Comparison of ENCODE assay signal across 39 mouse cellular contexts in genomic region chr16:23113903-23114302, GRCm38 (mm10). TPM values are rescaled to one million over a fixed set of nuclear protein-coding genes. Genes with fewer than 3 reads are reported as not detected.
DNase-seq lines count a peak whose midpoint lies in the region; ATAC-seq and TF ChIP-seq lines count a peak whose summit lies in the region.
"Had no signal": no experiment of that assay in that cellular context is flagged by ENCODE, and none has a peak within 500 bp of the region (broad histone marks: within the 10 kb centered on the region; RNA-seq: fewer than 3 reads in every experiment).

No protein-coding gene starts in this region.

- peak; percentile 31; the same call in 1 of the 2 replicates for ATAC-seq in intestine, embryonic 15.5 days
- no peak for ATAC-seq in intestine, postnatal 0 days
- ATAC-seq in stomach, embryonic 15.5 days (ENCODE audit: insufficient read depth, low FRiP score, low read depth), result peak; percentile 21; the same call in 1 of the 2 replicates
- no peak for ATAC-seq in stomach, postnatal 0 days (ENCODE audit: low FRiP score, low TSS enrichment)
- ATAC-seq in liver, embryonic 14.5 days (ENCODE audit: insufficient read depth), result peak; percentile 36; the same call in 1 of the 2 replicates
- ATAC-seq: CD4-positive, CD25-positive, alpha-beta regulatory T cell, adult 4 months; hindbrain, embryonic 16.5 days had no signal

- no peaks in the 10 kb centered on the region for H3K27me3 ChIP-seq in intestine, embryonic 15.5 days (replicated peaks)
- no peaks in the 10 kb centered on the region for H3K27me3 ChIP-seq in intestine, postnatal 0 days (replicated peaks; ENCODE audit: control insufficient read depth, insufficient read depth, low read length)
- H3K27me3 ChIP-seq in stomach, embryonic 15.5 days (replicated peaks), result no peaks in the 10 kb centered on the region
- no peaks in the 10 kb centered on the region for H3K27me3 ChIP-seq in stomach, postnatal 0 days (ENCODE audit: control insufficient read depth, insufficient read depth, low read length)
- no peaks in the 10 kb centered on the region for H3K27me3 ChIP-seq in liver, embryonic 14.5 days (ENCODE audit: control insufficient read depth, insufficient read depth, low read length)
- H3K27me3 ChIP-seq: embryonic facial prominence, embryonic 15.5 days; forebrain, embryonic 12.5 days; heart, embryonic 15.5 days; limb, embryonic 13.5 days; midbrain, embryonic 12.5 days; neural tube, embryonic 15.5 days had no signal

- H3K9ac ChIP-seq in intestine, embryonic 15.5 days, result no peak overlapping the region
- H3K9ac ChIP-seq in intestine, postnatal 0 days (ENCODE audit: low read depth, low read length), result no peak overlapping the region
- no peak overlapping the region for H3K9ac ChIP-seq in stomach, embryonic 15.5 days
- no peak overlapping the region for H3K9ac ChIP-seq in stomach, postnatal 0 days (ENCODE audit: low read length)
- no peak overlapping the region for H3K9ac ChIP-seq in liver, embryonic 14.5 days (replicated peaks)
- H3K9ac ChIP-seq: embryonic facial prominence, embryonic 15.5 days; forebrain, embryonic 12.5 days; forebrain, postnatal 0 days; heart, embryonic 15.5 days; limb, embryonic 13.5 days; midbrain, embryonic 12.5 days; neural tube, embryonic 15.5 days had no signal

- TF ChIP-seq EP300 in stomach, postnatal 0 days (optimal IDR thresholded peaks at IDR 0.05), result no peak
- TF ChIP-seq EP300 in liver, embryonic 14.5 days (IDR thresholded peaks at IDR 0.05; ENCODE audit: low read depth), result no peak

- H3K4me3 ChIP-seq in intestine, embryonic 15.5 days (replicated peaks), result no peak overlapping the region
- no peak overlapping the region for H3K4me3 ChIP-seq in intestine, postnatal 0 days (ENCODE audit: low read depth, low read length)
- no peak overlapping the region for H3K4me3 ChIP-seq in stomach, embryonic 15.5 days (replicated peaks)
- no peak overlapping the region for H3K4me3 ChIP-seq in stomach, postnatal 0 days (ENCODE audit: low read depth, low read length)
- no peak overlapping the region for H3K4me3 ChIP-seq in liver, embryonic 14.5 days (ENCODE audit: insufficient read depth in 1 of 2, low read depth in 2 of 2, low read length in 2 of 2)
- H3K4me3 ChIP-seq: embryonic facial prominence, embryonic 15.5 days; forebrain, embryonic 12.5 days; heart, embryonic 10.5 days; heart, embryonic 15.5 days; limb, embryonic 13.5 days; midbrain, embryonic 12.5 days; neural tube, embryonic 15.5 days had no signal

- peaks cover 20% of the 10 kb centered on the region for H3K36me3 ChIP-seq in intestine, embryonic 15.5 days
- peaks cover 65% of the 10 kb centered on the region for H3K36me3 ChIP-seq in intestine, postnatal 0 days (ENCODE audit: control insufficient read depth, insufficient read depth)
- peaks cover 36% of the 10 kb centered on the region for H3K36me3 ChIP-seq in stomach, embryonic 15.5 days
- peaks cover 17% of the 10 kb centered on the region for H3K36me3 ChIP-seq in stomach, postnatal 0 days (ENCODE audit: control insufficient read depth, insufficient read depth, low read length)
- H3K36me3 ChIP-seq in liver, embryonic 14.5 days (replicated peaks; ENCODE audit: control insufficient read depth, insufficient read depth, low read depth), result peaks cover 86% of the 10 kb centered on the region

- no peak overlapping the region for H3K4me2 ChIP-seq in intestine, embryonic 15.5 days (replicated peaks)
- H3K4me2 ChIP-seq in intestine, postnatal 0 days (replicated peaks; ENCODE audit: low read depth), result no peak overlapping the region
- H3K4me2 ChIP-seq in stomach, embryonic 15.5 days, result no peak overlapping the region
- no peak overlapping the region for H3K4me2 ChIP-seq in stomach, postnatal 0 days (replicated peaks; ENCODE audit: low read depth)
- H3K4me2 ChIP-seq in liver, embryonic 14.5 days (ENCODE audit: low read depth), result no peak overlapping the region
- H3K4me2 ChIP-seq: embryonic facial prominence, embryonic 15.5 days; forebrain, embryonic 12.5 days; heart, embryonic 15.5 days; limb, embryonic 13.5 days; midbrain, embryonic 12.5 days; neural tube, embryonic 15.5 days had no signal

- no peak for TF ChIP-seq CTCF in intestine, postnatal 0 days (IDR thresholded peaks at IDR 0.05; ENCODE audit: low read depth)
- TF ChIP-seq CTCF in stomach, postnatal 0 days (IDR thresholded peaks at IDR 0.05; ENCODE audit: low read depth), result no peak
- TF ChIP-seq CTCF in liver, embryonic 14.5 days (IDR thresholded peaks at IDR 0.05; ENCODE audit: low read depth), result no peak

- H3K4me1 ChIP-seq in intestine, embryonic 15.5 days (replicated peaks), result peaks cover 8% of the 10 kb centered on the region; the same call in 1 of the 2 replicates
- no peaks in the 10 kb centered on the region for H3K4me1 ChIP-seq in intestine, postnatal 0 days (replicated peaks; ENCODE audit: control insufficient read depth, insufficient read depth, low read length)
- peaks cover 5% of the 10 kb centered on the region; the same call in 1 of the 2 replicates for H3K4me1 ChIP-seq in stomach, embryonic 15.5 days
- H3K4me1 ChIP-seq in stomach, postnatal 0 days (replicated peaks; ENCODE audit: control insufficient read depth, insufficient read depth), result no peaks in the 10 kb centered on the region
- H3K4me1 ChIP-seq in liver, embryonic 14.5 days (replicated peaks; ENCODE audit: control insufficient read depth in 2 of 2, insufficient read depth in 2 of 2, low read length in 1 of 2), result peaks cover 0 to 2% of the 10 kb centered on the region in 2 experiments; a peak in 2 of 4 replicates

- no peaks in the 10 kb centered on the region for H3K9me3 ChIP-seq in intestine, embryonic 15.5 days
- H3K9me3 ChIP-seq in intestine, postnatal 0 days (ENCODE audit: control insufficient read depth), result no peaks in the 10 kb centered on the region
- no peaks in the 10 kb centered on the region for H3K9me3 ChIP-seq in stomach, embryonic 15.5 days
- H3K9me3 ChIP-seq in stomach, postnatal 0 days (ENCODE audit: control insufficient read depth, low read length), result no peaks in the 10 kb centered on the region
- no peaks in the 10 kb centered on the region for H3K9me3 ChIP-seq in liver, embryonic 14.5 days (ENCODE audit: control insufficient read depth, low read length)
- H3K9me3 ChIP-seq: embryonic facial prominence, embryonic 15.5 days; forebrain, embryonic 12.5 days; heart, embryonic 10.5 days; heart, embryonic 15.5 days; limb, embryonic 13.5 days; midbrain, embryonic 12.5 days; neural tube, embryonic 15.5 days had no signal

- DNase-seq in stomach, postnatal 0 days (ENCODE audit: low spot score), result no peak
- no peak for DNase-seq in liver, embryonic 14.5 days (ENCODE audit: low read depth in 3 of 3, low spot score in 3 of 3)
- DNase-seq in naive thymus-derived CD4-positive, alpha-beta T cell, adult 2 months (ENCODE audit: low read depth), result peak; percentile 32
- DNase-seq in frontal cortex, postnatal 14 days (ENCODE audit: low spot score in 2 of 2), result no peak
- no peak for DNase-seq in heart, adult 18-20 months
- DNase-seq: adrenal gland, adult 8-10 months; cerebellum, adult 8-10 months; cerebellum, postnatal 25 days; gastrocnemius, postnatal 14 days; kidney, adult 8-10 months; kidney, postnatal 25 days; lung, adult 18-20 months; lung, postnatal 10 days; retina, postnatal 1 day; right cerebral cortex, postnatal 14 days; thymus, adult 18-20 months had no signal

- no peak overlapping the region for H3K27ac ChIP-seq in intestine, embryonic 15.5 days
- no peak overlapping the region for H3K27ac ChIP-seq in intestine, postnatal 0 days (ENCODE audit: low read depth, low read length)
- H3K27ac ChIP-seq in stomach, embryonic 15.5 days, result no peak overlapping the region
- H3K27ac ChIP-seq in stomach, postnatal 0 days (replicated peaks), result no peak overlapping the region
- no peak overlapping the region for H3K27ac ChIP-seq in liver, embryonic 14.5 days
- H3K27ac ChIP-seq: embryonic facial prominence, embryonic 15.5 days; forebrain, embryonic 12.5 days; heart, embryonic 10.5 days; heart, embryonic 15.5 days; limb, embryonic 13.5 days; macrophage; midbrain, embryonic 12.5 days; neural tube, embryonic 15.5 days had no signal

RNA-seq across cellular contexts. Expression of gene Eif4a2, which starts 6.7 kb away (rescaled TPM):
- polyA plus RNA-seq in intestine, embryonic 15.5 days (2015; fragmentation: Nextera tagmentation; extraction: Ambion mirVana), result 204 and 222 TPM in 2 replicates
- 101 and 109 TPM in 2 replicates for polyA plus RNA-seq in intestine, postnatal 0 days (2015; fragmentation: Nextera tagmentation; extraction: Ambion mirVana)
- 224 and 234 TPM in 2 replicates for polyA plus RNA-seq in stomach, embryonic 15.5 days (2015; fragmentation: Nextera tagmentation; extraction: Ambion mirVana)
- polyA plus RNA-seq in stomach, postnatal 0 days (2015; fragmentation: Nextera tagmentation; extraction: Ambion mirVana), result 99.0 and 107 TPM in 2 replicates
- polyA plus RNA-seq in liver, embryonic 14.5 days (2012; rRNA removed), result 111 and 159 TPM in 2 replicates
- polyA plus RNA-seq in liver, embryonic 14.5 days (2014; fragmentation: Nextera tagmentation; extraction: Ambion mirVana), result 55.9 and 66.5 TPM in 2 replicates
- 100 to 1,000 TPM; 420 to 448 TPM for total RNA-seq in heart, adult 18-20 months (2021)

RNA-seq across cellular contexts. Expression of gene Rfc4, which starts 13.6 kb away (rescaled TPM):
- 118 and 130 TPM in 2 replicates for polyA plus RNA-seq in intestine, embryonic 15.5 days (2015; fragmentation: Nextera tagmentation; extraction: Ambion mirVana)
- polyA plus RNA-seq in intestine, postnatal 0 days (2015; fragmentation: Nextera tagmentation; extraction: Ambion mirVana), result 39.6 and 40.7 TPM in 2 replicates
- polyA plus RNA-seq in stomach, embryonic 15.5 days (2015; fragmentation: Nextera tagmentation; extraction: Ambion mirVana), result 109 and 117 TPM in 2 replicates
- 35.9 and 38.0 TPM in 2 replicates for polyA plus RNA-seq in stomach, postnatal 0 days (2015; fragmentation: Nextera tagmentation; extraction: Ambion mirVana)
- 6.5 and 17.1 TPM in 2 replicates for polyA plus RNA-seq in liver, embryonic 14.5 days (2012; rRNA removed)
- 177 and 178 TPM in 2 replicates for polyA plus RNA-seq in liver, embryonic 14.5 days (2014; fragmentation: Nextera tagmentation; extraction: Ambion mirVana)
- total RNA-seq in heart, adult 18-20 months (2021), result 10 to 100 TPM in 1 of 2 experiments, 1 to 10 TPM in 1; 8.3 to 10.1 TPM

RNA-seq across cellular contexts. Expression of gene Adipoq, which starts 32.4 kb away (rescaled TPM):
- not detected in 2 replicates for polyA plus RNA-seq in intestine, embryonic 15.5 days (2015; fragmentation: Nextera tagmentation; extraction: Ambion mirVana)
- polyA plus RNA-seq in intestine, postnatal 0 days (2015; fragmentation: Nextera tagmentation; extraction: Ambion mirVana), result not detected in 2 replicates
- polyA plus RNA-seq in stomach, embryonic 15.5 days (2015; fragmentation: Nextera tagmentation; extraction: Ambion mirVana), result 0.10 TPM in 1 of 2 replicates, not detected in the other
- polyA plus RNA-seq in stomach, postnatal 0 days (2015; fragmentation: Nextera tagmentation; extraction: Ambion mirVana), result not detected in 2 replicates
- polyA plus RNA-seq in liver, embryonic 14.5 days (2012; rRNA removed), result not detected in 2 replicates
- not detected in 2 replicates for polyA plus RNA-seq in liver, embryonic 14.5 days (2014; fragmentation: Nextera tagmentation; extraction: Ambion mirVana)
- 10 to 100 TPM; 14.8 to 64.6 TPM for total RNA-seq in heart, adult 18-20 months (2021)
- total RNA-seq: layer of hippocampus, adult 18-20 months; layer of hippocampus, postnatal 14 days; left cerebral cortex, adult 8-10 months; left cerebral cortex, postnatal 36 days had no signal
- polyA plus RNA-seq: CD4-positive, CD25-positive, alpha-beta regulatory T cell, adult 4 months; forebrain, embryonic 12.5 days; forebrain, postnatal 0 days; heart, embryonic 15.5 days; hindbrain, embryonic 11.5 days; hindbrain, embryonic 16.5 days; intestine, embryonic 14.5 days; macrophage; midbrain, embryonic 12.5 days; stomach, embryonic 16.5 days had no signal

RNA-seq across cellular contexts. Expression of gene Kng1, which starts 56.2 kb away (rescaled TPM):
- polyA plus RNA-seq in intestine, embryonic 15.5 days (2015; fragmentation: Nextera tagmentation; extraction: Ambion mirVana), result 6.6 and 10.9 TPM in 2 replicates
- 1.7 and 2.4 TPM in 2 replicates for polyA plus RNA-seq in intestine, postnatal 0 days (2015; fragmentation: Nextera tagmentation; extraction: Ambion mirVana)
- 12.3 and 42.4 TPM in 2 replicates for polyA plus RNA-seq in stomach, embryonic 15.5 days (2015; fragmentation: Nextera tagmentation; extraction: Ambion mirVana)
- polyA plus RNA-seq in stomach, postnatal 0 days (2015; fragmentation: Nextera tagmentation; extraction: Ambion mirVana), result 4.3 and 10.5 TPM in 2 replicates
- polyA plus RNA-seq in liver, embryonic 14.5 days (2012; rRNA removed), result 162 and 225 TPM in 2 replicates
- 513 and 583 TPM in 2 replicates for polyA plus RNA-seq in liver, embryonic 14.5 days (2014; fragmentation: Nextera tagmentation; extraction: Ambion mirVana)
- not detected for total RNA-seq in heart, adult 18-20 months (2021)
- total RNA-seq: forebrain, postnatal 0 days; gastrocnemius, postnatal 14 days; granulocyte monocyte progenitor cell, adult 5-6 weeks; heart, postnatal 25 days; layer of hippocampus, adult 18-20 months; layer of hippocampus, postnatal 14 days; left cerebral cortex, adult 8-10 months; left cerebral cortex, postnatal 36 days had no signal
- polyA plus RNA-seq: CD4-positive, CD25-positive, alpha-beta regulatory T cell, adult 4 months; forebrain, embryonic 12.5 days; forebrain, postnatal 0 days; hindbrain, embryonic 11.5 days; intestine, embryonic 14.5 days; macrophage; midbrain, embryonic 12.5 days had no signal

Comparison
In these comparisons a context has a peak if more than half of its experiments do, and no peak if none do; other contexts are left out.
1. ATAC-seq: peak in intestine, embryonic 15.5 days (single experiment), stomach, embryonic 15.5 days (single experiment) and liver, embryonic 14.5 days (single experiment); none in intestine, postnatal 0 days (single experiment) and stomach, postnatal 0 days (single experiment).